Mouse (Mus musculus) heart, postnatal 0 days (tissue): ENCODE measurements around the gene Scube3. TPM values are rescaled to one million over a fixed set of nuclear protein-coding genes. Genes with fewer than 3 reads are reported as not detected.

Experiments used
- ATAC-seq: fragments of 200-750 bp; cut with Nextera tagmentation; 2 replicates; pipeline ENCODE4 v1.8.0; 2017; ENCODE audit warnings: low read depth, moderate number of reproducible peaks, moderate library complexity; ENCODE audit not compliant: insufficient read depth
- DNase-seq: peaks from one replicate; pipeline ENCODE4 v3.0.0-alpha.2; 2016; ENCODE audit warnings: low spot score
- H3K27ac ChIP-seq: fragments of 300-500 bp; sonication (generic); 2 replicates; pipeline ENCODE4 v1.5.1; 2014; ENCODE audit warnings: low read depth, mild to moderate bottlenecking
- H3K27me3 ChIP-seq: fragments of 300-500 bp; sonication (generic); 2 replicates; pipeline ENCODE4 v1.6.1; 2014; ENCODE audit warnings: low read length, mixed read lengths; ENCODE audit not compliant: control insufficient read depth, insufficient read depth
- H3K36me3 ChIP-seq: fragments of 300-500 bp; sonication (generic); replicated peaks from 2 replicates; pipeline ENCODE4 v1.6.1; 2014; ENCODE audit warnings: low read length, mixed read lengths; ENCODE audit not compliant: control insufficient read depth, insufficient read depth
- H3K4me1 ChIP-seq: fragments of 300-500 bp; sonication (generic); 2 replicates; pipeline ENCODE4 v1.6.1; 2014; ENCODE audit warnings: antibody characterized with exemption; ENCODE audit not compliant: control insufficient read depth, insufficient read depth
- H3K4me2 ChIP-seq: fragments of 300-500 bp; sonication (generic); 2 replicates; pipeline ENCODE4 v1.6.1; 2014; ENCODE audit warnings: low read depth, mild to moderate bottlenecking, low read length, moderate library complexity
- H3K4me3 ChIP-seq: fragments of 300-500 bp; sonication (generic); 2 replicates; pipeline ENCODE4 v1.5.1; 2014; ENCODE audit warnings: low read depth, low read length
- H3K9ac ChIP-seq: fragments of 300-500 bp; sonication (generic); replicated peaks from 2 replicates; pipeline ENCODE4 v1.6.1; 2014; ENCODE audit warnings: low read depth, low read length, mixed read lengths
- H3K9me3 ChIP-seq: fragments of 300-500 bp; sonication (generic); replicated peaks from 2 replicates; pipeline ENCODE4 v1.6.1; 2016; ENCODE audit warnings: low read length; ENCODE audit not compliant: control insufficient read depth
- CTCF ChIP-seq: IDR thresholded peaks from 2 replicates; pipeline ENCODE4 v1.5.1; 2016; ENCODE audit warnings: antibody characterized with exemption, control low read depth, low read depth
- EP300 ChIP-seq: IDR thresholded peaks from 2 replicates; pipeline ENCODE4 v1.6.1; 2016; ENCODE audit warnings: antibody characterized with exemption, low read depth
- WGBS: fragments of 180-500 bp; shearing (Covaris S2); extraction: QIAGEN DNeasy Blood & Tissue Kit; methylation state at CpG from one replicate; pipeline ENCODE4 v1.1.7; 2014; 5-methylcytosine and 5-hydroxymethylcytosine counted together
- polyA plus RNA-seq: library from polyadenylated mRNA; unstranded; fragments of >200 nt; fragmentation: Nextera tagmentation; extraction: Ambion mirVana; gene quantifications from 2 replicates; pipeline ENCODE4 v1.2.1, GENCODE M21; 2015
- total RNA-seq: library from RNA; depleted of rRNA; stranded (reverse); fragments of >200 nt; gene quantifications from 2 replicates; pipeline ENCODE4 v1.2.3, GENCODE M21; 2014; ENCODE audit warnings: low replicate concordance

Scube3 gene
- total and polyA plus RNA-seq, 2 experiments from 2014 or later, result 0.14 to 3.0 TPM

DNA sequence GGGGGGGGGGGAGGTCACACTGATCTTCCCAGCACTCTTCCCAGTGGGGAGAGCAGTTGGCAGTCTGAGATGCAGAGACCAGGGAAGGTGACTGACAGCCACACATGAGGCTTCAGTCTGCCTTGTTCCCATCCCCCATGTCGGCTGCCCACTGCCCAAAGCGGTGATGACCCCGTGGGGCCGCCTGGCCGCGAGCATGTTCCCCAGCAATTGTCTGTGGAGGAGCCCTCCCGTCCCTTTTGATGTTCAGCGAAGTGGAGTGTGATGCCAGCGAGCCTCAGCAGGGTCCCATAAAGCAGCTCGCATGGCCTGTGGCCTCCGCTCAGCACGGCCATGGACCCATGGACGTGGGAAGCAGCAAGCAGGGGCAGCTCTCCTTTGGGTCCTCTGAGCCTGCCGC, 34.7 kb upstream of the Scube3 start:
- Histone ChIP-seq H3K4me1 (no peaks in the 10 kb centered on the region), H3K36me3 (no peaks in the 10 kb centered on the region), H3K4me2 (no peak overlapping the region), H3K27ac (no peak overlapping the region), H3K27me3 (no peaks in the 10 kb centered on the region), H3K9me3 (0 out of 2 replicates have a peak, but pooled peaks cover under 1% of the 10 kb centered on the region), H3K9ac (no peak overlapping the region), H3K4me3 (no peak overlapping the region)
- DNase-seq (no peak), ATAC-seq (no peak)
- 24% methylated on average over 14 of the region's 14 CpGs for WGBS
- TF ChIP-seq EP300 (no peak), CTCF (no peak)

DNA sequence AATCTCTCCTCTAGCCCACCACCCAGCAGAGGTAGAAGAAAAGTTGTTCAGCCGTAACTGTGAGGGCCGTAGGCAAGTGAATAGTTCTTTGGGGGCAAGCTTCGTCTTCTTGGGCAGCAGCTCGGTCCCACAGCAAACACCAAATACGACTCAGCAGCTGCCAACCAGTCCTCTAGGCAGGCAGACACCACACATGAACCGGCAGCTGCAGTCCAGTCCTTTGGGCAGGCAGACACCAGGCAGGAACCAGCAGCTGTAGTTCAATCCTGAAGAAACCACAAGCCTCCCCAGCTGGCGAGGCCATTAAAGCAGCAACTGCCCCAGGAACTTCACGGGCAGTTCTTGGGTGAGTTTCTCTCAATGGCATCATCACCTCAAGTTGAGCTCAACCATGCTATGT, 29.7 kb upstream of the Scube3 start:
- Histone ChIP-seq H3K27ac (no peak overlapping the region), H3K9me3 (0 out of 2 replicates have a peak, but pooled peaks cover 4% of the 10 kb centered on the region), H3K9ac (no peak overlapping the region), H3K4me2 (no peak overlapping the region), H3K4me1 (no peaks in the 10 kb centered on the region), H3K4me3 (no peak overlapping the region), H3K36me3 (no peaks in the 10 kb centered on the region), H3K27me3 (no peaks in the 10 kb centered on the region)
- ATAC-seq, result no peak
- 80% methylated on average over 8 of the region's 8 CpGs for WGBS
- DNase-seq, result no peak
- TF ChIP-seq CTCF (no peak), EP300 (no peak)

DNA sequence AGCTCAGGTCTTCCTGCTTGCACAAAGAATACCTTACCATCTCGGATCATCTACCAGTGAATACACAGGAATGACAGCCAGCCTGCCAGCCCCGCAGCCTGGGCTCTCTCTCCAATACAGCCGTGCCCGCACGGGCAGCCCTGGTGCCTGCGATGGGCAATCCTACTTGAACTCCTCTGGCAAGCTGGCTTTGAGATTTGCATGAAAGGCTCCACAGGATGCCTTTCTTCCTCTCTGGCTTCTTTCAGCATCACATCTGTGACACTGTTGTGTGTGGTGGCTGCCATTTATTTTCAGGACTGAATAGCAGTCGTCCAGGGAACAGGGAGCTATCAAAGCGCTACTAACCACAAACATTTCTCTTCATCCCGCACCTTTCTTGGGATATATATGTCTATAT, 25.6 kb upstream of the Scube3 start:
- TF ChIP-seq CTCF, result no peak
- TF ChIP-seq EP300, result no peak

DNA sequence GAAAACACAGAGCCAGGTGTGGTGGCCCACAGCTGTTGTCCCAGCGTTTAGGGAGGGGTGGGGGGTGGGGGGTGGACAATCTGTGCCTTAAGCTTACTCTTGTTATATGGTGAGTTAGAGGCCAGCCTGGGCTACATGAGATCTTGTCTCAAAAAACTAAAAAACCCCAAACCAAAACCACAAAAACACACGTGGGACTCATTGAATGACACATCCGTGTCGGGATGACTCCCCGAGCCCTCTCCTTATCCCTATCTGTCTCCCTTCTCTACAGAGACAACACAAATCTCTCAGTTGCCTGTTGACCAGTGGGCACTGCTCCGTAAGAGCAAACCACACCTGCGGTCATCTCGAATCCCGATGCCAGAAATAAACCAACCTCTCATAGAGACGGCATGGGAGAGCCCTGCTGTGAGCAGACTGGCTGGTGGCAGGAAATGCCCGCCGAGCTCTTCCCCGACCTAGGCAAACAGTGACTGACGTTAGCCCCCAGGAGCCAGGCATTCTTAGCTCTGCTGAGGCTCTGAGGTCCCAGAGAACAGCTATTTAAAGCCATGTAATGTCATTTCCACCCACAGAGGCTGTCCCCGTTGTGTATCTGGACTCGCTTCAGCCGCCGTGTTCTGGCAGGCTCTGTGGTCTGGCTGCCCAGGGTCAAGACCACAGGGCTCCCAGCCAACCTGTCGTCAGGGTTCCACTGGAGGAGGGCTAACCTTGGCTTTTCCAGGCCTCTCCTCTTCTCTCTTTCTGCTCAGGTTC, 24.3 kb upstream of the Scube3 start:
- Histone ChIP-seq H3K27me3 (no peaks in the 10 kb centered on the region; the same call in 1 of the 2 replicates), H3K36me3 (no peaks in the 10 kb centered on the region), H3K9me3 (no peaks in the 10 kb centered on the region), H3K4me2 (peak overlapping the region; percentile 7; the same call in 1 of the 2 replicates), H3K4me1 (no peaks in the 10 kb centered on the region), H3K4me3 (no peak overlapping the region), H3K9ac (peak overlapping the region; percentile 33), H3K27ac (peak overlapping the region; percentile 71)
- DNase-seq, result peak; percentile 65
- TF ChIP-seq CTCF (no peak), EP300 (no peak)
- WGBS, result 19% methylated on average over 19 of the region's 19 CpGs
- peak; percentile 83 for ATAC-seq

More for the DNA sequence above, 25.6 kb upstream of the Scube3 start:
- DNase-seq (no peak), ATAC-seq (no peak)
- H3K27ac ChIP-seq, result no peak overlapping the region
- no peak overlapping the region for H3K4me3 ChIP-seq
- 81% methylated on average over 9 of the region's 9 CpGs for WGBS
- no peak overlapping the region for H3K9ac ChIP-seq
- no peak overlapping the region for H3K4me2 ChIP-seq
- H3K4me1 ChIP-seq, result no peaks in the 10 kb centered on the region
- H3K27me3 ChIP-seq, result no peaks in the 10 kb centered on the region
- H3K36me3 ChIP-seq, result no peaks in the 10 kb centered on the region
- H3K9me3 ChIP-seq, result 0 out of 2 replicates have a peak, but pooled peaks cover 4% of the 10 kb centered on the region

DNA sequence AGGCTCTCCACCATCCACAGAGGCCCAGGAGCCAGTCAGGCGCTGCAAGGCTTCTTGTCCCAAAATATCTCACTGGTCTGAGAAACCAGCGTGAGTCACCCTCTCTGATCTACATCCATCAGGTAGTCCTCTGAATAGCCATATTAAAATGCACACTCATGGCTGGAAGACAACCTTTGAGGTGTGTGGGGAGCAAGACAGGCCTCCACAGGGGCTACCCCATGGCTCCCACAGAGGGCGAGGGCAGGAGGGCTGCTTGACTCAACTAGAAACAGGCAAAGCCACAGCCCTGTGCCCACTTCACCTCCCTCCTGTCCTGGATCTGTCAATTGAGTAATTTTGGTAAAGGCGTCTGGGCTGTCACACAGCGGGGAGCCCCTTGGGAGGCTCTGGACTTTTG, 21.5 kb upstream of the Scube3 start:
- Histone ChIP-seq H3K4me1 (no peaks in the 10 kb centered on the region), H3K9me3 (no peaks in the 10 kb centered on the region), H3K4me2 (no peak overlapping the region), H3K9ac (no peak overlapping the region), H3K36me3 (no peaks in the 10 kb centered on the region), H3K27ac (no peak overlapping the region), H3K27me3 (no peaks in the 10 kb centered on the region; the same call in 1 of the 2 replicates), H3K4me3 (no peak overlapping the region)
- 88% methylated on average over 5 of the region's 5 CpGs for WGBS
- TF ChIP-seq CTCF, result no peak
- no peak for TF ChIP-seq EP300
- DNase-seq, result no peak
- ATAC-seq, result no peak
